Mouse (Mus musculus): ENCODE measurements around the gene Abcc6. TPM values are rescaled to one million over a fixed set of nuclear protein-coding genes. Genes with fewer than 3 reads are reported as not detected.
A peak's percentile ranks its signal among the peaks of the same experiment; 100 is the strongest.

Gene Abcc6
- polyA plus RNA-seq (2014; fragmentation: Nextera tagmentation; extraction: Ambion mirVana): 0.12 and 0.24 TPM in 2 replicates

- no peak within 1 kb of the TSS for H3K9ac ChIP-seq (replicated peaks; ENCODE audit: low read length)
- peaks cover 9% of the 10 kb centered on the region for H3K4me1 ChIP-seq (ENCODE audit: control insufficient read depth, insufficient read depth, low read length)
- no peak within 1 kb of the TSS for H3K4me2 ChIP-seq (ENCODE audit: low read length)
- H3K9me3 ChIP-seq (ENCODE audit: control insufficient read depth, low read length): no peaks in the 10 kb centered on the region
- WGBS: 5% methylated on average over 11 of the region's 11 CpGs
- H3K27me3 ChIP-seq (ENCODE audit: control insufficient read depth, insufficient read depth, low read length): no peaks in the 10 kb centered on the region
- H3K4me3 ChIP-seq (replicated peaks; ENCODE audit: low read depth, low read length): no peak within 1 kb of the TSS
- no peak for DNase-seq
- no peak for ATAC-seq (ENCODE audit: low FRiP score, low TSS enrichment)
- no peak within 1 kb of the TSS for H3K27ac ChIP-seq (replicated peaks; ENCODE audit: low read depth, low read length)
- no peaks in the 10 kb centered on the region for H3K36me3 ChIP-seq (ENCODE audit: control insufficient read depth, insufficient read depth, low read length)
Observed at GRCm38 (mm10) chr7:46030145-46030488, at the start of gene Abcc6. Gene Abcc6 (minus strand): TSS chr7:46030302.

- Histone ChIP-seq H3K36me3 (ENCODE audit: control insufficient read depth, insufficient read depth, low read length) (peaks cover 90% of the 10 kb centered on the region), H3K27ac (replicated peaks; ENCODE audit: low read depth, low read length) (no peak overlapping the region), H3K9me3 (ENCODE audit: control insufficient read depth, low read length) (no peaks in the 10 kb centered on the region), H3K4me2 (ENCODE audit: low read length) (no peak overlapping the region), H3K4me3 (replicated peaks; ENCODE audit: low read depth, low read length) (no peak overlapping the region), H3K27me3 (ENCODE audit: control insufficient read depth, insufficient read depth, low read length) (no peaks in the 10 kb centered on the region), H3K4me1 (ENCODE audit: control insufficient read depth, insufficient read depth, low read length) (no peaks in the 10 kb centered on the region), H3K9ac (replicated peaks; ENCODE audit: low read length) (no peak overlapping the region)
- peak; percentile 37 for DNase-seq
- no peak for ATAC-seq (ENCODE audit: low FRiP score, low TSS enrichment)
- 89% methylated on average over 12 of the region's 12 CpGs for WGBS
Observed at GRCm38 (mm10) chr7:46077675-46078074, 47.6 kb upstream of the Abcc6 start.

- WGBS: 90% methylated on average over 7 of the region's 7 CpGs
- Histone ChIP-seq H3K36me3 (ENCODE audit: control insufficient read depth, insufficient read depth, low read length) (peaks cover 91% of the 10 kb centered on the region), H3K27me3 (ENCODE audit: control insufficient read depth, insufficient read depth, low read length) (no peaks in the 10 kb centered on the region), H3K9me3 (ENCODE audit: control insufficient read depth, low read length) (no peaks in the 10 kb centered on the region), H3K4me3 (replicated peaks; ENCODE audit: low read depth, low read length) (no peak overlapping the region), H3K4me2 (ENCODE audit: low read length) (no peak overlapping the region), H3K9ac (replicated peaks; ENCODE audit: low read length) (no peak overlapping the region), H3K27ac (replicated peaks; ENCODE audit: low read depth, low read length) (no peak overlapping the region), H3K4me1 (ENCODE audit: control insufficient read depth, insufficient read depth, low read length) (no peaks in the 10 kb centered on the region)
- no peak for ATAC-seq (ENCODE audit: low FRiP score, low TSS enrichment)
- DNase-seq: no peak
Observed at GRCm38 (mm10) chr7:46076844-46077243, 46.7 kb upstream of the Abcc6 start.

GRCm38 (mm10) chr7:46068831-46069230 lies 38.7 kb upstream of the Abcc6 start:
- Histone ChIP-seq H3K27ac (replicated peaks; ENCODE audit: low read depth, low read length) (no peak overlapping the region), H3K9ac (replicated peaks; ENCODE audit: low read length) (no peak overlapping the region), H3K4me3 (replicated peaks; ENCODE audit: low read depth, low read length) (no peak overlapping the region), H3K27me3 (ENCODE audit: control insufficient read depth, insufficient read depth, low read length) (no peaks in the 10 kb centered on the region), H3K4me1 (ENCODE audit: control insufficient read depth, insufficient read depth, low read length) (no peaks in the 10 kb centered on the region), H3K4me2 (ENCODE audit: low read length) (no peak overlapping the region), H3K9me3 (ENCODE audit: control insufficient read depth, low read length) (no peaks in the 10 kb centered on the region), H3K36me3 (ENCODE audit: control insufficient read depth, insufficient read depth, low read length) (peaks cover 95% of the 10 kb centered on the region)
- DNase-seq (no peak), ATAC-seq (ENCODE audit: low FRiP score, low TSS enrichment) (no peak)
- WGBS: 93% methylated on average over 8 of the region's 8 CpGs

- Histone ChIP-seq H3K9ac (replicated peaks; ENCODE audit: low read length) (no peak overlapping the region), H3K4me1 (ENCODE audit: control insufficient read depth, insufficient read depth, low read length) (no peaks in the 10 kb centered on the region), H3K4me3 (replicated peaks; ENCODE audit: low read depth, low read length) (no peak overlapping the region), H3K36me3 (ENCODE audit: control insufficient read depth, insufficient read depth, low read length) (peaks cover 94% of the 10 kb centered on the region), H3K27me3 (ENCODE audit: control insufficient read depth, insufficient read depth, low read length) (no peaks in the 10 kb centered on the region), H3K4me2 (ENCODE audit: low read length) (no peak overlapping the region), H3K9me3 (ENCODE audit: control insufficient read depth, low read length) (no peaks in the 10 kb centered on the region), H3K27ac (replicated peaks; ENCODE audit: low read depth, low read length) (no peak overlapping the region)
- ATAC-seq (ENCODE audit: low FRiP score, low TSS enrichment) (no peak), DNase-seq (no peak)
- 99% methylated on average over 6 of the region's 6 CpGs for WGBS
Observed at GRCm38 (mm10) chr7:46063296-46063695, 33.2 kb upstream of the Abcc6 start.

- no peak overlapping the region for H3K4me2 ChIP-seq (ENCODE audit: low read length)
- H3K4me1 ChIP-seq (ENCODE audit: control insufficient read depth, insufficient read depth, low read length): no peaks in the 10 kb centered on the region
- no peaks in the 10 kb centered on the region for H3K9me3 ChIP-seq (ENCODE audit: control insufficient read depth, low read length)
- H3K27ac ChIP-seq (replicated peaks; ENCODE audit: low read depth, low read length): no peak overlapping the region
- 96% methylated on average over 16 of the region's 16 CpGs for WGBS
- no peak for DNase-seq
- H3K27me3 ChIP-seq (ENCODE audit: control insufficient read depth, insufficient read depth, low read length): no peaks in the 10 kb centered on the region
- peaks cover 93% of the 10 kb centered on the region for H3K36me3 ChIP-seq (ENCODE audit: control insufficient read depth, insufficient read depth, low read length)
- H3K4me3 ChIP-seq (replicated peaks; ENCODE audit: low read depth, low read length): no peak overlapping the region
- ATAC-seq (ENCODE audit: low FRiP score, low TSS enrichment): no peak
- no peak overlapping the region for H3K9ac ChIP-seq (replicated peaks; ENCODE audit: low read length)
Observed at GRCm38 (mm10) chr7:46061614-46062013, 31.5 kb upstream of the Abcc6 start.

- no peak overlapping the region for H3K4me2 ChIP-seq (ENCODE audit: low read length)
- no peak overlapping the region for H3K9ac ChIP-seq (replicated peaks; ENCODE audit: low read length)
- no peaks in the 10 kb centered on the region for H3K27me3 ChIP-seq (ENCODE audit: control insufficient read depth, insufficient read depth, low read length)
- no peaks in the 10 kb centered on the region for H3K4me1 ChIP-seq (ENCODE audit: control insufficient read depth, insufficient read depth, low read length)
- H3K36me3 ChIP-seq (ENCODE audit: control insufficient read depth, insufficient read depth, low read length): peaks cover 93% of the 10 kb centered on the region
- no peak overlapping the region for H3K4me3 ChIP-seq (replicated peaks; ENCODE audit: low read depth, low read length)
- no peak overlapping the region for H3K27ac ChIP-seq (replicated peaks; ENCODE audit: low read depth, low read length)
- DNase-seq: no peak
- WGBS: 97% methylated on average over 8 of the region's 8 CpGs
- no peak for ATAC-seq (ENCODE audit: low FRiP score, low TSS enrichment)
- H3K9me3 ChIP-seq (ENCODE audit: control insufficient read depth, low read length): no peaks in the 10 kb centered on the region
Observed at GRCm38 (mm10) chr7:46060688-46061087, 30.6 kb upstream of the Abcc6 start.

GRCm38 (mm10) chr7:46058882-46059281 lies 28.8 kb upstream of the Abcc6 start:
- H3K9ac ChIP-seq (replicated peaks; ENCODE audit: low read length): no peak overlapping the region
- H3K27ac ChIP-seq (replicated peaks; ENCODE audit: low read depth, low read length): no peak overlapping the region
- no peaks in the 10 kb centered on the region for H3K27me3 ChIP-seq (ENCODE audit: control insufficient read depth, insufficient read depth, low read length)
- H3K36me3 ChIP-seq (ENCODE audit: control insufficient read depth, insufficient read depth, low read length): peaks cover 95% of the 10 kb centered on the region
- H3K4me3 ChIP-seq (replicated peaks; ENCODE audit: low read depth, low read length): no peak overlapping the region
- no peak for ATAC-seq (ENCODE audit: low FRiP score, low TSS enrichment)
- DNase-seq: no peak
- no peak overlapping the region for H3K4me2 ChIP-seq (ENCODE audit: low read length)
- WGBS: 96% methylated on average over 11 of the region's 11 CpGs
- no peaks in the 10 kb centered on the region for H3K9me3 ChIP-seq (ENCODE audit: control insufficient read depth, low read length)
- no peaks in the 10 kb centered on the region for H3K4me1 ChIP-seq (ENCODE audit: control insufficient read depth, insufficient read depth, low read length)

GRCm38 (mm10) chr7:46053566-46053965 lies 23.5 kb upstream of the Abcc6 start:
- no peak for ATAC-seq (ENCODE audit: low FRiP score, low TSS enrichment)
- Histone ChIP-seq H3K27me3 (ENCODE audit: control insufficient read depth, insufficient read depth, low read length) (no peaks in the 10 kb centered on the region), H3K9ac (replicated peaks; ENCODE audit: low read length) (no peak overlapping the region), H3K4me2 (ENCODE audit: low read length) (no peak overlapping the region), H3K36me3 (ENCODE audit: control insufficient read depth, insufficient read depth, low read length) (peaks cover 77% of the 10 kb centered on the region), H3K9me3 (ENCODE audit: control insufficient read depth, low read length) (no peaks in the 10 kb centered on the region), H3K4me3 (replicated peaks; ENCODE audit: low read depth, low read length) (no peak overlapping the region), H3K27ac (replicated peaks; ENCODE audit: low read depth, low read length) (no peak overlapping the region), H3K4me1 (ENCODE audit: control insufficient read depth, insufficient read depth, low read length) (no peaks in the 10 kb centered on the region)
- 96% methylated on average over 3 of the region's 3 CpGs for WGBS
- no peak for DNase-seq
